23 mouse cellular contexts compared by ENCODE assay signal in genomic region chr7:97549301-97549700, GRCm38 (mm10).
"Had no signal": no experiment of that assay in that cellular context is flagged by ENCODE, and none has a peak within 500 bp of the region (broad histone marks: within the 10 kb centered on the region; RNA-seq: fewer than 3 reads in every experiment).

No protein-coding gene starts in this region.

- DNase-seq: gastrocnemius, postnatal 25 days; heart, adult 2 months; heart, postnatal 14 days; heart, postnatal 36 days; kidney, adult 11 months; kidney, adult 2 months; kidney, adult 9 months; kidney, postnatal 14 days; kidney, postnatal 36 days; layer of hippocampus, adult 9-11 months; layer of hippocampus, postnatal 36 days; left cerebral cortex, postnatal 4 days had no signal

- H3K27me3 ChIP-seq: heart, embryonic 13.5 days; heart, embryonic 15.5 days; hindbrain, embryonic 13.5 days; hindbrain, embryonic 15.5 days; kidney, embryonic 15.5 days; limb, embryonic 13.5 days; limb, embryonic 15.5 days; liver, embryonic 12.5 days had no signal

- H3K9me3 ChIP-seq: heart, embryonic 13.5 days; heart, embryonic 15.5 days; hindbrain, embryonic 13.5 days; hindbrain, embryonic 15.5 days; kidney, embryonic 15.5 days; limb, embryonic 13.5 days; limb, embryonic 15.5 days; liver, embryonic 12.5 days had no signal

- H3K36me3 ChIP-seq: heart, embryonic 15.5 days; kidney, embryonic 15.5 days; liver, embryonic 12.5 days had no signal

- H3K4me1 ChIP-seq: heart, embryonic 15.5 days; hindbrain, embryonic 13.5 days; hindbrain, embryonic 15.5 days; kidney, embryonic 15.5 days; limb, embryonic 15.5 days; liver, embryonic 12.5 days had no signal

- H3K4me3 ChIP-seq: heart, adult 2 months; heart, embryonic 13.5 days; heart, embryonic 15.5 days; hindbrain, embryonic 13.5 days; hindbrain, embryonic 15.5 days; kidney, embryonic 15.5 days; limb, embryonic 13.5 days; limb, embryonic 15.5 days; liver, embryonic 12.5 days had no signal

- H3K27ac ChIP-seq: heart, adult 2 months; heart, embryonic 13.5 days; heart, embryonic 15.5 days; hindbrain, embryonic 13.5 days; hindbrain, embryonic 15.5 days; hindbrain, postnatal 0 days; kidney, embryonic 15.5 days; kidney, postnatal 0 days; limb, embryonic 13.5 days; limb, embryonic 15.5 days; liver, embryonic 12.5 days; liver, embryonic 14.5 days had no signal
